Mouse (Mus musculus) liver, adult 2 months (tissue): ENCODE measurements at regions not wholly inside any gene's neighbourhood (a gene's known extent, or its start where the extent isn't known, plus 50 kb on each side); places are given as distances from the start of the nearest gene placed in this dataset.

ENCODE experiments used
- CTCF ChIP-seq: fragments of 200-500 bp; IDR thresholded peaks from 2 replicates; pipeline ENCODE4 v1.5.1; 2011; ENCODE audit warnings: low read depth, low read length, control low read depth
- POLR2A ChIP-seq: fragments of 200-500 bp; IDR thresholded peaks from 2 replicates; pipeline ENCODE4 v1.6.1; 2011; ENCODE audit warnings: low read length, control low read depth; ENCODE audit not compliant: insufficient read depth; ENCODE audit errors: extremely low read depth

- TF ChIP-seq POLR2A (no peak), CTCF (no peak)
Measured at GRCm38 (mm10) chr17:89766229-89766875, 143.9 kb downstream of the Gm10184 start.
